ENCODE assay signal across 19 mouse cellular contexts in the genomic region with DNA sequence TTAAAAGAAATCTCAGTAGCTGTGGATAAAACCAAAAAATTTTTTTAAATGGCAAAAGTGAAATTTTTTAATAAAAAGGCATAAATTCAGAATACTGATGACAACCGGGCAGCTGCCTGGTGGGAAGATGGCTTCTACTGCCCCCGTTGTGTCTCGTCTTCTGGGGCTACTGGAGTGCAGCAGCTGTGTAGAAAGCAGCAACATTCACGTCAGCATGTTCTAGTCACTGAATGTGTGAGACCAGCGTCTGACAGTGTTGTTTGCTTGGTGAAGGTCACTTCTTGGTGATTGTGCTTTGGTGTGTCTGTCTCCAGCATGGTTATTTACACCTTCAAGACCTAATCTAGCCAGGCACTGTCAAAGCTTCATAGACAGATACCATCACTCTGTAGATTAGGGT. TPM values are rescaled to one million over a fixed set of nuclear protein-coding genes. Genes with fewer than 3 reads are reported as not detected.
DNase-seq lines count a peak whose midpoint lies in the region; ATAC-seq and TF ChIP-seq lines count a peak whose summit lies in the region.
"Had no signal": no experiment of that assay in that cellular context is flagged by ENCODE, and none has a peak within 500 bp of the region (broad histone marks: within the 10 kb centered on the region; RNA-seq: fewer than 3 reads in every experiment).

No protein-coding gene starts in this region.

- peak overlapping the region; percentile 59 for H3K9ac ChIP-seq in heart, embryonic 13.5 days
- H3K9ac ChIP-seq in hindbrain, postnatal 0 days (replicated peaks; ENCODE audit: low read length): no peak overlapping the region
- H3K9ac ChIP-seq in hindbrain, embryonic 11.5 days (ENCODE audit: low read depth, low read length): no peak overlapping the region
- no peak overlapping the region for H3K9ac ChIP-seq in midbrain, embryonic 14.5 days (replicated peaks; ENCODE audit: low read length)
- no peak overlapping the region for H3K9ac ChIP-seq in midbrain, embryonic 16.5 days (ENCODE audit: low read depth, low read length)
- H3K9ac ChIP-seq: embryonic facial prominence, embryonic 13.5 days; midbrain, embryonic 13.5 days had no signal

- no peak for ATAC-seq in heart, embryonic 13.5 days (ENCODE audit: extremely low read depth, insufficient number of reproducible peaks, low FRiP score, low TSS enrichment)
- no peak for ATAC-seq in hindbrain, postnatal 0 days
- no peak for ATAC-seq in hindbrain, embryonic 11.5 days (ENCODE audit: low FRiP score)
- ATAC-seq in midbrain, embryonic 14.5 days (ENCODE audit: low FRiP score, low TSS enrichment): no peak
- no peak for ATAC-seq in midbrain, embryonic 16.5 days
- ATAC-seq: forebrain, embryonic 14.5 days; inflammation-experienced regulatory T-cells, adult 6 months; lung, postnatal 0 days; midbrain, embryonic 13.5 days had no signal

- H3K4me2 ChIP-seq in heart, embryonic 13.5 days: no peak overlapping the region
- H3K4me2 ChIP-seq in hindbrain, postnatal 0 days (ENCODE audit: low read depth, low read length): no peak overlapping the region
- no peak overlapping the region for H3K4me2 ChIP-seq in hindbrain, embryonic 11.5 days (replicated peaks; ENCODE audit: low read depth, low read length)
- peak overlapping the region; percentile 21; the same call in 1 of the 2 replicates for H3K4me2 ChIP-seq in midbrain, embryonic 14.5 days (ENCODE audit: low read length)
- no peak overlapping the region for H3K4me2 ChIP-seq in midbrain, embryonic 16.5 days (ENCODE audit: low read length)
- H3K4me2 ChIP-seq: embryonic facial prominence, embryonic 13.5 days; midbrain, embryonic 13.5 days had no signal

- DNase-seq in heart, postnatal 4 days: no peak
- DNase-seq in hindbrain, postnatal 0 days (ENCODE audit: low spot score): no peak
- no peak for DNase-seq in hindbrain, embryonic 11.5 days (ENCODE audit: low spot score)
- peak; percentile 8 for DNase-seq in midbrain, embryonic 14.5 days
- no peak for DNase-seq in testis, postnatal 10 days (ENCODE audit: low spot score)
- DNase-seq: adrenal gland, postnatal 10 days; cerebellum, adult 9-11 months; gastrocnemius, postnatal 25 days; kidney, postnatal 10 days; liver; right cerebral cortex, postnatal 4 days had no signal

- no peaks in the 10 kb centered on the region for H3K27me3 ChIP-seq in heart, embryonic 13.5 days (replicated peaks)
- no peaks in the 10 kb centered on the region for H3K27me3 ChIP-seq in hindbrain, postnatal 0 days (ENCODE audit: insufficient read depth, low read length)
- no peaks in the 10 kb centered on the region for H3K27me3 ChIP-seq in hindbrain, embryonic 11.5 days (ENCODE audit: control insufficient read depth, insufficient read depth, low read length)
- no peaks in the 10 kb centered on the region for H3K27me3 ChIP-seq in midbrain, embryonic 14.5 days (ENCODE audit: control insufficient read depth, insufficient read depth, low read length)
- H3K27me3 ChIP-seq in midbrain, embryonic 16.5 days (ENCODE audit: control insufficient read depth, insufficient read depth, low read depth, low read length): no peaks in the 10 kb centered on the region
- H3K27me3 ChIP-seq: embryonic facial prominence, embryonic 13.5 days; midbrain, embryonic 13.5 days had no signal

- TF ChIP-seq CTCF in hindbrain, postnatal 0 days (IDR thresholded peaks at IDR 0.05; ENCODE audit: low read depth): no peak

- no peaks in the 10 kb centered on the region for H3K36me3 ChIP-seq in heart, embryonic 13.5 days
- H3K36me3 ChIP-seq in hindbrain, postnatal 0 days (ENCODE audit: insufficient read depth, low read length): no peaks in the 10 kb centered on the region
- no peaks in the 10 kb centered on the region for H3K36me3 ChIP-seq in hindbrain, embryonic 11.5 days (ENCODE audit: control insufficient read depth, insufficient read depth, low read length)
- H3K36me3 ChIP-seq in midbrain, embryonic 14.5 days (ENCODE audit: control insufficient read depth, insufficient read depth, low read length): no peaks in the 10 kb centered on the region
- no peaks in the 10 kb centered on the region for H3K36me3 ChIP-seq in midbrain, embryonic 16.5 days (ENCODE audit: control insufficient read depth, insufficient read depth, low read length)
- H3K36me3 ChIP-seq: embryonic facial prominence, embryonic 13.5 days; midbrain, embryonic 13.5 days had no signal

- no peaks in the 10 kb centered on the region for H3K9me3 ChIP-seq in heart, embryonic 13.5 days
- no peaks in the 10 kb centered on the region for H3K9me3 ChIP-seq in hindbrain, postnatal 0 days (ENCODE audit: low read length)
- H3K9me3 ChIP-seq in hindbrain, embryonic 11.5 days (ENCODE audit: control insufficient read depth, low read length): no peaks in the 10 kb centered on the region
- H3K9me3 ChIP-seq in midbrain, embryonic 14.5 days (ENCODE audit: control insufficient read depth, low read length): no peaks in the 10 kb centered on the region
- no peaks in the 10 kb centered on the region for H3K9me3 ChIP-seq in midbrain, embryonic 16.5 days (replicated peaks; ENCODE audit: control insufficient read depth, low read length, poor library complexity, severe bottlenecking)
- H3K9me3 ChIP-seq: embryonic facial prominence, embryonic 13.5 days; midbrain, embryonic 13.5 days had no signal

- no peak overlapping the region for H3K4me3 ChIP-seq in heart, embryonic 13.5 days
- no peak overlapping the region for H3K4me3 ChIP-seq in hindbrain, postnatal 0 days (ENCODE audit: low read length)
- H3K4me3 ChIP-seq in hindbrain, embryonic 11.5 days (ENCODE audit: low read depth, low read length): no peak overlapping the region
- H3K4me3 ChIP-seq in midbrain, embryonic 14.5 days (replicated peaks; ENCODE audit: low read depth, low read length): no peak overlapping the region
- no peak overlapping the region for H3K4me3 ChIP-seq in midbrain, embryonic 16.5 days (ENCODE audit: low read depth, low read length)
- H3K4me3 ChIP-seq: embryonic facial prominence, embryonic 13.5 days; layer of hippocampus, adult 2 months; midbrain, embryonic 13.5 days had no signal

- H3K4me1 ChIP-seq in heart, embryonic 13.5 days: peaks cover 42% of the 10 kb centered on the region
- H3K4me1 ChIP-seq in hindbrain, postnatal 0 days (ENCODE audit: insufficient read depth, low read length): no peaks in the 10 kb centered on the region
- no peaks in the 10 kb centered on the region for H3K4me1 ChIP-seq in hindbrain, embryonic 11.5 days (replicated peaks; ENCODE audit: control insufficient read depth, insufficient read depth, low read length)
- H3K4me1 ChIP-seq in midbrain, embryonic 14.5 days (ENCODE audit: control insufficient read depth, insufficient read depth, low read length): peaks cover 11% of the 10 kb centered on the region
- H3K4me1 ChIP-seq in midbrain, embryonic 16.5 days (ENCODE audit: control insufficient read depth, insufficient read depth, low read length): peaks cover 11% of the 10 kb centered on the region

- peak overlapping the region; percentile 58 for H3K27ac ChIP-seq in heart, embryonic 13.5 days (replicated peaks)
- H3K27ac ChIP-seq in hindbrain, postnatal 0 days: peak overlapping the region; percentile 48; the same call in 1 of the 2 replicates
- H3K27ac ChIP-seq in hindbrain, embryonic 11.5 days (ENCODE audit: low read depth, low read length): no peak overlapping the region
- H3K27ac ChIP-seq in midbrain, embryonic 14.5 days (replicated peaks; ENCODE audit: low read depth, low read length): no peak overlapping the region
- no peak overlapping the region for H3K27ac ChIP-seq in midbrain, embryonic 16.5 days (ENCODE audit: low read length)
- H3K27ac ChIP-seq: embryonic facial prominence, embryonic 13.5 days; layer of hippocampus, adult 2 months had no signal

- 38% methylated on average over 5 of the region's 5 CpGs for WGBS in heart, embryonic 13.5 days
- 58% methylated on average over 5 of the region's 5 CpGs for WGBS in hindbrain, postnatal 0 days
- 71% methylated on average over 5 of the region's 5 CpGs for WGBS in hindbrain, embryonic 11.5 days
- WGBS in midbrain, embryonic 14.5 days: 61% methylated on average over 5 of the region's 5 CpGs
- WGBS in midbrain, embryonic 16.5 days: 54% methylated on average over 5 of the region's 5 CpGs

RNA-seq across cellular contexts. Expression of a gene that starts 56.3 kb away (rescaled TPM):
- 4.8 and 5.9 TPM in 2 replicates for polyA plus RNA-seq in heart, embryonic 13.5 days (2015; fragmentation: Nextera tagmentation; extraction: Ambion mirVana)
- 1 to 10 TPM; 3.4 to 4.3 TPM for total RNA-seq in heart, postnatal 4 days (2021)
- total RNA-seq in hindbrain, postnatal 0 days (2014; rRNA removed): 1.1 and 1.4 TPM in 2 replicates
- polyA plus RNA-seq in hindbrain, postnatal 0 days (2015; fragmentation: Nextera tagmentation; extraction: Ambion mirVana): 1.1 and 1.9 TPM in 2 replicates
- 4.9 and 6.5 TPM in 2 replicates for polyA plus RNA-seq in hindbrain, embryonic 11.5 days (2014; fragmentation: Nextera tagmentation; extraction: Ambion mirVana)
- 1.6 TPM in 2 replicates for polyA plus RNA-seq in midbrain, embryonic 14.5 days (2014; fragmentation: Nextera tagmentation; extraction: Ambion mirVana)
- polyA plus RNA-seq in midbrain, embryonic 16.5 days (2015; fragmentation: Nextera tagmentation; extraction: Ambion mirVana): 1.4 and 1.5 TPM in 2 replicates

RNA-seq across cellular contexts. Expression of a gene that starts 57.3 kb away (rescaled TPM):
- 7.4 and 8.1 TPM in 2 replicates for polyA plus RNA-seq in heart, embryonic 13.5 days (2015; fragmentation: Nextera tagmentation; extraction: Ambion mirVana)
- 10 to 100 TPM; 16.3 to 18.5 TPM for total RNA-seq in heart, postnatal 4 days (2021)
- total RNA-seq in hindbrain, postnatal 0 days (2014; rRNA removed): 24.5 and 28.0 TPM in 2 replicates
- 6.6 and 7.7 TPM in 2 replicates for polyA plus RNA-seq in hindbrain, postnatal 0 days (2015; fragmentation: Nextera tagmentation; extraction: Ambion mirVana)
- 13.7 and 17.0 TPM in 2 replicates for polyA plus RNA-seq in hindbrain, embryonic 11.5 days (2014; fragmentation: Nextera tagmentation; extraction: Ambion mirVana)
- polyA plus RNA-seq in midbrain, embryonic 14.5 days (2014; fragmentation: Nextera tagmentation; extraction: Ambion mirVana): 9.2 and 13.7 TPM in 2 replicates
- polyA plus RNA-seq in midbrain, embryonic 16.5 days (2015; fragmentation: Nextera tagmentation; extraction: Ambion mirVana): 7.0 and 7.9 TPM in 2 replicates

Comparison
In these comparisons a context has a peak if more than half of its experiments do, and no peak if none do; other contexts are left out.
1. H3K27ac ChIP-seq: peak in heart, embryonic 13.5 days (single experiment) and hindbrain, postnatal 0 days (single experiment); none in hindbrain, embryonic 11.5 days (single experiment), midbrain, embryonic 14.5 days (single experiment) and midbrain, embryonic 16.5 days (single experiment).